Mouse (Mus musculus) testis, adult 2 months (tissue): ENCODE measurements at regions not wholly inside any gene's neighbourhood (a gene's known extent, or its start where the extent isn't known, plus 50 kb on each side); places are given as distances from the start of the nearest gene placed in this dataset.

Experiments
- H3K27ac ChIP-seq: fragments of 200-500 bp; 2 replicates; pipeline ENCODE4 v1.5.1; 2012; ENCODE audit warnings: low read depth, low read length; ENCODE audit not compliant: control insufficient read depth, insufficient read depth
- H3K27me3 ChIP-seq: fragments of 200-500 bp; 2 replicates; pipeline ENCODE4 v1.6.1; 2012; ENCODE audit warnings: mild to moderate bottlenecking, low read length, moderate library complexity; ENCODE audit not compliant: control insufficient read depth, insufficient read depth
- H3K36me3 ChIP-seq: fragments of 200-500 bp; 2 replicates; pipeline ENCODE4 v1.6.1; 2012; ENCODE audit warnings: mild to moderate bottlenecking, low read length; ENCODE audit not compliant: control insufficient read depth, insufficient read depth
- H3K4me1 ChIP-seq: fragments of 200-500 bp; 2 replicates; pipeline ENCODE4 v1.6.1; 2012; ENCODE audit warnings: low read length; ENCODE audit not compliant: control insufficient read depth, insufficient read depth
- H3K4me3 ChIP-seq: fragments of 200-500 bp; 2 replicates; pipeline ENCODE4 v1.5.1; 2012; ENCODE audit warnings: low read depth, mild to moderate bottlenecking, low read length, moderate library complexity, mixed read lengths; ENCODE audit not compliant: control insufficient read depth
- CTCF ChIP-seq: fragments of 200-500 bp; IDR thresholded peaks from 2 replicates; pipeline ENCODE4 v1.5.1; 2012; ENCODE audit warnings: low read depth, mild to moderate bottlenecking, inconsistent platforms, low read length, moderate library complexity; ENCODE audit not compliant: control insufficient read depth, insufficient read depth, insufficient replicate concordance
- POLR2A ChIP-seq: fragments of 200-500 bp; IDR thresholded peaks from 2 replicates; pipeline ENCODE4 v1.6.1; 2012; ENCODE audit warnings: low read depth, mild to moderate bottlenecking, inconsistent platforms, low read length, moderate library complexity; ENCODE audit not compliant: control insufficient read depth

- H3K4me3 ChIP-seq = no peak overlapping the region
- no peaks in the 10 kb centered on the region for H3K36me3 ChIP-seq
- TF ChIP-seq POLR2A (no peak), CTCF (no peak)
- H3K4me1 ChIP-seq = no peaks in the 10 kb centered on the region
- H3K27me3 ChIP-seq = no peaks in the 10 kb centered on the region
- H3K27ac ChIP-seq = no peak overlapping the region
These were observed 189.9 kb downstream of the Plk2 start for GRCm38 (mm10) chr13:110584765-110585164.

- TF ChIP-seq POLR2A = no peak
- no peak for TF ChIP-seq CTCF
- H3K27me3 ChIP-seq = no peaks in the 10 kb centered on the region
- H3K4me3 ChIP-seq = no peak overlapping the region
- H3K27ac ChIP-seq = no peak overlapping the region
- H3K4me1 ChIP-seq = no peaks in the 10 kb centered on the region
- H3K36me3 ChIP-seq = no peaks in the 10 kb centered on the region
These were observed 199.8 kb downstream of the Plk2 start for GRCm38 (mm10) chr13:110594630-110595029.

GRCm38 (mm10) chr13:110599666-110600065 is 204.8 kb downstream of the Plk2 start:
- Histone ChIP-seq H3K27ac (no peak overlapping the region), H3K4me1 (no peaks in the 10 kb centered on the region), H3K4me3 (no peak overlapping the region), H3K27me3 (no peaks in the 10 kb centered on the region), H3K36me3 (no peaks in the 10 kb centered on the region)
- no peak for TF ChIP-seq POLR2A
- no peak for TF ChIP-seq CTCF

- no peak overlapping the region for H3K4me3 ChIP-seq
- TF ChIP-seq POLR2A (no peak), CTCF (no peak)
- H3K27ac ChIP-seq = no peak overlapping the region
- H3K4me1 ChIP-seq = no peaks in the 10 kb centered on the region
- no peaks in the 10 kb centered on the region for H3K36me3 ChIP-seq
- H3K27me3 ChIP-seq = no peaks in the 10 kb centered on the region
These were observed 205.5 kb downstream of the Plk2 start for GRCm38 (mm10) chr13:110600377-110600776.

GRCm38 (mm10) chr13:110601352-110601751 is 206.5 kb downstream of the Plk2 start:
- H3K4me3 ChIP-seq = no peak overlapping the region; the same call in 1 of the 2 replicates
- H3K4me1 ChIP-seq = no peaks in the 10 kb centered on the region
- H3K27me3 ChIP-seq = no peaks in the 10 kb centered on the region
- H3K27ac ChIP-seq = no peak overlapping the region
- H3K36me3 ChIP-seq = no peaks in the 10 kb centered on the region
- no peak for TF ChIP-seq POLR2A

- no peak overlapping the region for H3K27ac ChIP-seq
- no peaks in the 10 kb centered on the region for H3K27me3 ChIP-seq
- no peak overlapping the region for H3K4me3 ChIP-seq
- no peak for TF ChIP-seq POLR2A
- TF ChIP-seq CTCF = no peak
- H3K4me1 ChIP-seq = no peaks in the 10 kb centered on the region
- H3K36me3 ChIP-seq = no peaks in the 10 kb centered on the region
These were observed 207.0 kb downstream of the Plk2 start for GRCm38 (mm10) chr13:110601840-110602239.

GRCm38 (mm10) chr13:110602894-110603293 is 208.0 kb downstream of the Plk2 start:
- Histone ChIP-seq H3K4me3 (no peak overlapping the region), H3K4me1 (no peaks in the 10 kb centered on the region), H3K27ac (no peak overlapping the region), H3K27me3 (no peaks in the 10 kb centered on the region), H3K36me3 (no peaks in the 10 kb centered on the region)
- no peak for TF ChIP-seq POLR2A
- TF ChIP-seq CTCF = no peak

GRCm38 (mm10) chr13:110619010-110619409 is 224.2 kb downstream of the Plk2 start:
- Histone ChIP-seq H3K27me3 (no peaks in the 10 kb centered on the region), H3K4me1 (no peaks in the 10 kb centered on the region), H3K36me3 (no peaks in the 10 kb centered on the region), H3K27ac (no peak overlapping the region), H3K4me3 (no peak overlapping the region)
- no peak for TF ChIP-seq CTCF
- TF ChIP-seq POLR2A = no peak
